Comparison of ENCODE assay signal across 13 mouse cellular contexts in the genomic region with DNA sequence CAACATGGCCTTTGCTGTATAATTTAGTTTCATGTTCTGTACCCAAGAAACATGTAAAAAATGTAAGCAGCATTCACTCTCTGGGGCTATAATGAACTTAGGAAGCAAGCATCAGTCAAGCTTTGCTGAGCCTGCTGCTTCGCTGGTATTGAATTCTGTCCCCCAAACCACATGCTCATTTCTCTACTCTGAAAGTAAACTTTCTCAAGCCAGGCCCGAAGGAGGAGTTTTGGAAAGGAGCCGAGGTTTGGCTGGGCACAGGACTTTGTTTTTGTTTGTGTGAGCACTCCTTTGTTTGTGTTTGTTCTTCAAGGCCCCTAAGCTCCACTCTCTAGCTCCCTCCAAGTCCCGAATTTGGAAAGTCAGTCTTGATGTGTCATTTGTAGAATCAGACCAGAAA.
DNase-seq lines count a peak whose midpoint lies in the region; TF ChIP-seq lines count a peak whose summit lies in the region.
"Had no signal": no experiment of that assay in that cellular context is flagged by ENCODE, and none has a peak within 500 bp of the region (broad histone marks: within the 10 kb centered on the region; RNA-seq: fewer than 3 reads in every experiment).

No protein-coding gene starts in this region.

- no peaks in the 10 kb centered on the region for H3K9me3 ChIP-seq in heart, embryonic 10.5 days
- H3K9me3 ChIP-seq: limb, embryonic 15.5 days; midbrain, embryonic 13.5 days had no signal

- H3K4me3 ChIP-seq in heart, embryonic 10.5 days = no peak overlapping the region
- H3K4me3 ChIP-seq: limb, embryonic 15.5 days; midbrain, embryonic 13.5 days had no signal

- 57% methylated on average over 4 of the region's 4 CpGs for WGBS in heart, embryonic 10.5 days

- peak; percentile 85 for DNase-seq in heart, adult 11 months
- DNase-seq in heart, embryonic 10.5 days (ENCODE audit: low spot score) = no peak
- peak; percentile 26 for DNase-seq in left cerebral cortex, postnatal 4 days
- no peak for DNase-seq in left cerebral cortex, adult 18-20 months (ENCODE audit: low spot score in 2 of 2)
- peak; percentile 83 for DNase-seq in brain, embryonic 14.5 days (ENCODE audit: low read depth)
- DNase-seq in layer of hippocampus, adult 9-11 months = peak; percentile 9
- no peak for DNase-seq in thymus, postnatal 0 days (ENCODE audit: low spot score)
- no peak for DNase-seq in frontal cortex, postnatal 14 days (ENCODE audit: low spot score in 2 of 2)
- DNase-seq: cerebellum, adult 11-12 months; embryo, embryonic 11 days; thymus, postnatal 14 days had no signal

- no peak overlapping the region for H3K27ac ChIP-seq in heart, embryonic 10.5 days
- H3K27ac ChIP-seq: limb, embryonic 15.5 days; midbrain, embryonic 13.5 days had no signal

- no peaks in the 10 kb centered on the region for H3K4me1 ChIP-seq in heart, embryonic 10.5 days
- H3K4me1 ChIP-seq: midbrain, embryonic 13.5 days had no signal

- H3K27me3 ChIP-seq in heart, embryonic 10.5 days (ENCODE audit: insufficient read depth, poor library complexity, severe bottlenecking) = peaks cover 6% of the 10 kb centered on the region; the same call in 1 of the 2 replicates
- H3K27me3 ChIP-seq: limb, embryonic 15.5 days had no signal

- H3K36me3 ChIP-seq in heart, embryonic 10.5 days = no peaks in the 10 kb centered on the region
- H3K36me3 ChIP-seq: limb, embryonic 15.5 days; midbrain, embryonic 13.5 days had no signal

- no peak for TF ChIP-seq POLR2A in brain, embryonic 14.5 days (IDR thresholded peaks at IDR 0.05; ENCODE audit: borderline replicate concordance, extremely low read depth, insufficient read depth, insufficient read length, poor library complexity, severe bottlenecking)

- no peak for TF ChIP-seq CTCF in brain, embryonic 14.5 days (IDR thresholded peaks at IDR 0.05; ENCODE audit: borderline replicate concordance, extremely low read depth, insufficient read depth, insufficient read length)

- intact Hi-C loops in left cerebral cortex, postnatal 4 days (cut with DNase I) = no loop called here

Comparison
In these comparisons a context has a peak if more than half of its experiments do, and no peak if none do; other contexts are left out.
1. DNase-seq: peak in heart, adult 11 months (single experiment), left cerebral cortex, postnatal 4 days (single experiment), brain, embryonic 14.5 days (single experiment) and layer of hippocampus, adult 9-11 months (single experiment); none in heart, embryonic 10.5 days (single experiment), left cerebral cortex, adult 18-20 months (0 of 2), thymus, postnatal 0 days (single experiment) and frontal cortex, postnatal 14 days (0 of 2).